Mouse (Mus musculus): Measurements from ENCODE around the gene St6galnac5.

Gene St6galnac5

DNA sequence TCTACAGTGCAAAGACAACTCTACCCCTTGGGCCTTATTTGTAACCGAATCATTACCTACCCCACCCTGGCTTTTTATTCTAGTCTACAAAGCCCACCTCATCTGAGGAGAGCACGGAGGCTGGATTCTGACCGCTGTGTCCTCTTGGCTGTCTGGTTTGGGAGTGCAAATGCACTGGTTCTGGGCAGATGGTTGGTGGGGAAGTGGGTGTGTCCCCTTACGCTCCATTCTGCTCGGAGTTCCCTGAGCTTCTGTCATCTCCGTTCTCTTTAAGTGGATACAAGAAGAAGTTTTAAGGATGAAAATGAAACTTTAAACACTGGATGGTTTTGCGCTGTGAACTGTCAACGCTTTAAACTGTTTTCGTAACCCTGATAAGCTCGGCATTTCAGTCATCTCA, 68.9 kb downstream of the St6galnac5 start:
- no peak for DNase-seq (ENCODE audit: low spot score)

DNA sequence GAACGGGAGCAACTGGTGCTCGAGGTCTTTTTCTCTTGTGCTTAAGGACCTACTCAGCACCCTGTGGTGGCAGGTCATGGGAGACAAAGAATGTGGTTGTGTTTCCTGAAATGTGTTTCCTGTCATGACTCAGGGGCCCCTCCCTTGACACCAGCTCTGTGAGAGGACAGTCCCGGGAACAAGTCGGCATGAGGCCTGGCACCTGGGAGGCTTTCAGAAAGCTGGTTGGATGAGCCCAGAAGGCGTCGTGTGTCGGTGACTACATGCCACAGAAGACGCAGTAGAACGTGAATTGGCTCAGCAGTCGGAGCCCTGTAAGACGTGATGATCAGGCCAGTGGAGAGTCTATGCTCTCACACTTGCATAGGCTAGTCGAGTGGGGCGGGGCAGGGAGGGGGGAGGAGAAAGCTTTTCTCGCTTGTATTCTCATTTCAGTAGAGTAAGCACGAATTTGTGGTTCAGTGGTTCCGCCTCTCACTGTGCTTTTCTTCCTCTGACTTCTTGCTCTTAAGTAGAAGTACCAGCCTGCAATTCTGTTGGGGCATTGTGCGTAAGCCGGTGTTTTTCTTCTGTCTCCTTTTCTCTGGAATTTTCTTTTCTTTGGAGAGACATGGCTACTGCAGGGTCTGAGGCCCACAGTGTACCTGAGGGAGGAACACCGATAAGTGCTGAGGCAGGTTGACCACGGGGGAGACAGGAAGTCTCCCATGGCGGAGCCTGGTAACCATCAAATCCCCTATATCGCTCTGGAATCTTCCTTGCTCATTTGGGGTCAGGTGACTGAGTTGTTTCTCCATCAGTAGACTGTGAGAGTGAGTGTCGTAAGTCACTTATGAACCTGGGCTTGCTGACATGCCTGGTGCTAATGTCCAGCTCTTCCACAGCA, 69.6 kb downstream of the St6galnac5 start:
- no peak for DNase-seq (ENCODE audit: low spot score)

GRCm38 (mm10) chr3:152911578-152911977, 70.5 kb downstream of the St6galnac5 start:
- no peak for DNase-seq (ENCODE audit: low spot score)

DNA sequence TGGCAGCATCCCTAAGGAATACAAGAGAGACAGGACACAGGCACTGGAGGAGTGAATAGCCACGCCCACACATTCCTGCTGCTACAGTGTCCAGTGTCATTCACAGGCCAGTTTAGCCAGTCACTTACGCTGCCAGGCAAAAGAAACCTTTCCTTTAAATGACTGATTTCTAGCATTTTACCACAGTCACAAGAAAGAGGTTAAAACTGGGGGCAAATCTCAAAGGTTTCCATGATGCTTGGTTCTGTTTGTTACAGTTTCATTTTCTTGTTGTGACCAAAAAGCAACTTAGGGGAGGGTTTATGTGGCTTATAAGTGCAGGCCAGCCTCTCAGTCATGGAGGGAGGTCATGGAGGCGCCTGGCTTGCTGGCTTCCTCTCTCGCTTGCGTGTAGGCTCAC, 74.4 kb downstream of the St6galnac5 start:
- no peak for DNase-seq (ENCODE audit: low spot score)

- DNase-seq (ENCODE audit: low spot score): peak; percentile 5
These were observed 75.0 kb downstream of the St6galnac5 start for GRCm38 (mm10) chr3:152907087-152907486.

DNA sequence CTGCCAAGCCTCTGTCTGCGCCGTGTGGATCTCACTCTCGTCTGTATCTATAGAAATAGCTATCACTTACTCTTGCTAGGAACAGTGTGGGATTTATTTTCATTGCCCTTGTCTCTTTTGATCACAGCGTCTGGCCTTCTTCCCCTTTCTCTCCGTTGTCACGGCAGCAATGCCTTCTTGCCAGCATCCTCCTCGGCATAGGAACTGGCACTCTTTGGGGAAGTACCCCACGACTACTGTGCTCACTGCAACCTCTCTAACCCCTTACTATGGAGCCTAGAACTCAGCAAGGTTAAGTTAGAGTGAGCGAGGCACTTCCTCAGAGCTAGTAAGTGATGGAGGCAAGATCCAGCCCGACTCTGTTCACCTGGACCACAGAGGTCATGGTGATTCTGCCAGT, 76.2 kb downstream of the St6galnac5 start:
- DNase-seq (ENCODE audit: low spot score): no peak

DNA sequence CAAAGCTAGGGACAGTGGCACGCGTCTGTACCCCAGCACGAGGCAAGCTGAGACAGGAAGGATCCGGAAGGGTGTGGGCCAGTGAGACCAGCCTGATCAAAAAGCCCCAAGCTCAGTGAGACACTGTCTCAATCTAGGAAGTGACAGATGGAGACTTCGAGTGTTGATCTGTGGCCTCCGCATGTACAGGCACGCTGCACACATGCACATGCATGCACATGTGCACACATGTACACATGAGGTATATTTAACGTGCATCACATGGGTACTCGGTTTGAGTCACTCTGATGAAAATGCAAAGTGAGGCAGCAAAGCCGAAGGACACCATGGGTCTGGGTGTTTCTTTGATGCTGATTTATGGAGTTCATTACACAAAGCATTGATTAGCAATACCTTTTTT, 77.0 kb downstream of the St6galnac5 start:
- DNase-seq (ENCODE audit: low spot score): no peak

GRCm38 (mm10) chr3:152898906-152899305, 83.1 kb downstream of the St6galnac5 start:
- DNase-seq (ENCODE audit: low spot score): no peak

DNA sequence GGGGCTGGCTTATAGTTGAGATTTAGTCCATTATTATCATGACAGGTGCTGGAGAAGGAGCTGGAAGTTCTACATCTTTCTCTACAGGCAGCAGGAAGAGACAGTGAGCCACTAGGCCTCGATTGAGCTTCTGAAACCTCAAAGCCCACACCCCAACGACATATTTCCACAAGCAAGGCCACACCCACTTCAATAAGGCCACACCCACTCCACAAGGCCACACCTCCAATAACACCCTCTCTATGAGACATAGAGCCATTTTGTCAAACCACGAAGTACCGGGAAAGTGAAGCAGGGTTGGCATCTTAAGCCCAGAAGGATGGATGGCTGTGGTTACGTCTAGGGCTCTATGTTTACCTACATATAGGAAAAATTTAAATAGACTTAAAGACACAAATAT, 84.8 kb downstream of the St6galnac5 start:
- DNase-seq (ENCODE audit: low spot score): no peak

- DNase-seq (ENCODE audit: low spot score): no peak
These were observed 85.9 kb downstream of the St6galnac5 start for GRCm38 (mm10) chr3:152896111-152896510.

DNA sequence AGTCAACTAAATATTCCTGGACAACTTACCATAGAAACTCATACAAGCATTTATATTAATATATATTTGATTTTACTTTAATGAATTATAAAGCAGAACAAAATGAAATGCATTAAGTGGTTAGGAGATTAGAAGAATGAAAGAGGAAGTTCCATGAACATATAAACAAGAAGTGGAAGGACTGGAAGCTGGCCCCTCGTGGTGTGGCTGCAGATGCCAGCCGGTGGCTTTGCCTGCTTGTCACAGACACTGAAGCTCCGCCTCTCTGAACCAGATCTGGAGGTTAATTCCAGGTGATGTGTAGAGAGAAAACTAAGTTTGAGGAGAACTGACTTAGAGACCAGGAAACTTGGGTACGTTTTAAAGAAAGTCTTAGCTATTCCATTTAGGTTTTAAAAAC, 87.1 kb downstream of the St6galnac5 start:
- no peak for DNase-seq (ENCODE audit: low spot score)

DNA sequence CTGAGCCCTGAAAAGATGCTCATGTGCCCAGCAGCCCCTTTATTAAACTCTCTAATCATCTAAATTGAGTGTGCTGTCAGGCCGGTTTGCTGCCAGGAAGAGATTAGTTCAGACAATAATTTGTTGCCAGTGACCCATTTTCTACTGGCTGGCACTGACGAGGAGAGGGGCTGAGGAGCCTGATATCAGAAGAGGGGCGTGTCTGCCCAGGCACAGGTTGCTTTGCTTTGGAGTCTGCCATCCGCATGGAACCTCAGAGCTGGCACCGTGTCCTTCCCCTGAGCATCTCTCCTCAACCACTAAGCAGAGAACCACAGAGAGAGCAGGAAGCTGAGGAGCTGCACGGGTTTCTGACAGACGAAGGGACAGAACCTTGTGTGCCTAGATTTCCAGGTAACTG, 93.9 kb downstream of the St6galnac5 start:
- no peak for DNase-seq (ENCODE audit: low spot score)

DNA sequence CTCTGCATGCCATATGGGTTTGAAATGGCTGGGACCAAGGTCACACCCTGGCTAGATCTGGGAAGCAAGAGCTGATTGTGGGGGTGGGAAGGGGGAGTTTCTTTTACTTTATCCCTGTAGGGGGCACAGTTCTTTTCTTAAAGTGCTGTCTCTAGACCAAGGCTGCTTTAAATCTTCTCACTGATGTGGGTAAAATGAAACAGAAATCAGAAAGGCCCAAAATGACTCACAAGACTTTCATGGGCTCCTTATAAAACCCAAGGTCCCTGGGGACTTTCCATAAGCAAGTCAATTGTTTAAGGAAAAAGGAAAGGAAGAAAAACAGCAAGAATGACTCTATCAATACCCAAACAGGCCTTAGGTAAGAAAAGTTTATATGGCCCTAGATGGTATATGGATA, 95.3 kb downstream of the St6galnac5 start:
- no peak for DNase-seq (ENCODE audit: low spot score)

GRCm38 (mm10) chr3:152883556-152883955, 98.5 kb downstream of the St6galnac5 start:
- DNase-seq (ENCODE audit: low spot score): no peak

DNA sequence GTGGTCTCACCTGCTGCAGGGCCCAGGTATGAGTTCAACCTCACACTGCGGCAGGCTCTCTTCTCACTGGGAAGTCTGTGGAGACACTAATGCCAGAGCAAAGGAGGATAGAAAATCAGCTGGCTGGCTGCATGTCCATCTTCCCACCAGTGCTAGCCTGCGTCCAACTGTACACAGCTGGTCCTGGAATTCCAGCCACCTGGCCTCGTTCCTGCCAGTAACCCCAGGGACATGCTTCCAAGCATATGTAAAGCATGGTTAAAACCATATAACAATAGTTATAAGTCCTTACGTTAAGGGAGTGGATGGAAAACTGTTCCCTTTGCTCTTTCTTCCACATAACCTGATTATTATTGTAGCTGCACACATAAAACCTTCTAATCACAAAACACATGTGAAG, 100.3 kb downstream of the St6galnac5 start:
- DNase-seq (ENCODE audit: low spot score): no peak

DNA sequence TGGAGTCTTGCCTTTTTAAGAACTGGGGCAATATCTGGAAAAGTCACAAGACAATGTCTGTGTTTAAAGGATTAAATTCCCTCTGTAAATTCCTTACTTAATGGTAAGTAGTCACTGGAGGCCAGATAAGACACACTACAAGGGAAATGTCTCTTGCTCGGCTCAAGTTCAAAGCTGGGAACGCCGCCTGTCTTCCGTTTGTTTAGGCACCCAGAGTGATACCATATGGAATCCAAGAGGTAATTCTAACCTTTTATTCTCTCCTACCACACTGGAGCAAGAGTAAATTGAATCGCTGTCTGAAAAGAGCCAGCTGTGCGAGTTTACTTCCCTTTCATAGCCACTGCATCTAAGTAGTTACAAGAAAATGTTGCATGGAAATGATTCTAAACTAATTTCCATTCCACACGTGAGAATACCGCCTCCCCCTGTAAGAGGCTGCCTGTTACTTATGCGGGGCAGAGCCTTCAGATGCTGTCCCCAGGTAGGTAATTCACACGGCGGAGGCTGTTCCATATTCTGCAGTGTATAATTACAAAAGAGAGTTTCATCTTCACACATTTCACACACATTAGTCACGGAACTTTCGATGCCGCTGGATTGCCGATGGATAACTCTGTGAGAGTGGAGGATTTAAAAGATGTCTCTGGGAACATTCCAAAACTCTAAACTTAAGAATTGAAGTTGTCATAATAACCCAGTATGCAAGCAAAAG, 101.8 kb downstream of the St6galnac5 start:
- no peak for DNase-seq (ENCODE audit: low spot score)

DNA sequence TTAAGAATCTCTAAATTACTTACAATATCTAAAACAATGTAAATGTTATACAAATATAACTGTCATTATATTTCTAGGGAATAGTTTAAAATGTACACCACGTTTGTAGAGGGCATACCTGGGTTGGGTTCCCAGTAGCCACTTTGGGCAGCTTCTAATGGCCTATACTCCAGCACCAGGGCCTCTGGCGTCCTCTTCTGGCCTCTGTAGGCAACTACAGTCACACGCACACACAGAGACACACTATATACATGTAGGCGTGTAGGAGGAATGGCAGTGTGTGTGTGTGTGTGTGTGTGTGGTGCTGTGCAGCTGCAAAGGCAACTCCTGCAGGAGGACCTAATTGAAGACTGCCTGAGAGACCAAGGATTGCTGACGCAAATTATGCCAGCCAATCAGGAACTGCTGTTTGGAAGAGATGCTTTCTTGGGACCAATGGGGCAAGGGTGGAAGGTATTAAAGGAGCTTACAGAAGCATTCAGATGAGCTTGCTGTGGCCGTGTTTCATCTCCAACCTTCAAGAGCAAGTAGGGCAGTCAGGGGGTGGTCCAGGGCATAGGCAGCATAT, 106.2 kb downstream of the St6galnac5 start:
- DNase-seq (ENCODE audit: low spot score): no peak

DNA sequence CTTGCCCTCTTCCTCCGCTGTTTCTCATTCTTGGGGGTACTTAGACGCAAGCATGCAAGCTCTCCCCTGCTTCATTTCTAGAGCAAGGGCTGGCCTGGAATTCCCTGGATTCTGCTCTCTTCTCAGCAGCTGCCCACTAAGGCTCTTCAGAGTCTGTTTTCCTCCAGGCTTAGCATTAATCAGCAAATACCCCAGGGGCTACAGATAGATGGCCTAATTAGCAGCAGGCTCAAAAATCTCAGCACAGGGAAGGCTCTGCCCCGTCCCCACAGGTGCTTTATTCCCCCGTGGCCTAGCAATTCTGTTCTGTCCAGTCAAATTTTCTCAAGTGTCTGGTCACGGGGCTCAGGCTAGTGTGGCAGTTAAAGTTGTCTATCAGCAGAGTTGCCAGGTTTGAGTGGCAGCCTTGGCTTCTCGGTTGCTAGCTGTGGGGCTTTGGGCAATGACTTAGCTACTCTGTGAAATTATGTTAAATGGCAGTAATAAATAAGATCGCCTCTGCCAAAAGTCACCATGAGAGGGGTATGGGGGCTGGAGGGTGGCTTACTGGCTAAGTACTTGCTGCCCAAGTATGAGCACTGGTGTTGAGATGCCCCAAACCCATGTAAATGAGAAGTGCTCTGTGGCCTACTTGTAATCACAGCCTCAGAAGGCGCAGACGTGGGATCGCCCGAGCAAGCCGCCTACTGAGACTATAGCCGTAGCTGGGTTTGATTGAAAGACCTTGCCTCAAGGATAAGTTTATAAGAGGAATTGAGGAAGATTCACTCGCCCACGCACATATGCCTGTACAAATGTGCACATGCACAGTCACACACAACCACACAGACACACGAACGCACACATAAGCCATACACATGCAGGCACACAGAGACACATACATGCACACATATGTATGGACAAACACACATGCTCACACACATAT, 107.4 kb downstream of the St6galnac5 start:
- no peak for DNase-seq (ENCODE audit: low spot score)

DNA sequence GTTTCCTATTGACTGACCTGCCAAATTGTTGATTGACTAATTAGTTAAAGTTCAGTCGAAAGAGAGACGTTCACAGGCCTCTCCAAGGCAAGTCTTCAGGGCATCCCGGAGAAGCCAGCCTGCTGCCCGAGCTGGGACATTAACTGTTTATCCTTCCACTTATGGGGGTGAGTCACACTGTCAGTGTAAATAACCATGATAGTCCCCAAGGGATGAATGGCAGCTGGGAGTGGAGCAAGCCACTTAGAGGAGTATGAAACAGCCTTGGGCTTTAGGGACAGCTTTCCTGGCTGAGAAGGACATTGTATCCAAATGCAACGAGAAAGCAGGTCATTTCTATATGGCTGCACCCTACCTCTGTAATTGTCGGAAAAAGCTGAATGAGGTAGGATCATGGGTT, 109.5 kb downstream of the St6galnac5 start:
- DNase-seq (ENCODE audit: low spot score): no peak

GRCm38 (mm10) chr3:152872054-152872453, 110.0 kb downstream of the St6galnac5 start:
- DNase-seq (ENCODE audit: low spot score): no peak

DNA sequence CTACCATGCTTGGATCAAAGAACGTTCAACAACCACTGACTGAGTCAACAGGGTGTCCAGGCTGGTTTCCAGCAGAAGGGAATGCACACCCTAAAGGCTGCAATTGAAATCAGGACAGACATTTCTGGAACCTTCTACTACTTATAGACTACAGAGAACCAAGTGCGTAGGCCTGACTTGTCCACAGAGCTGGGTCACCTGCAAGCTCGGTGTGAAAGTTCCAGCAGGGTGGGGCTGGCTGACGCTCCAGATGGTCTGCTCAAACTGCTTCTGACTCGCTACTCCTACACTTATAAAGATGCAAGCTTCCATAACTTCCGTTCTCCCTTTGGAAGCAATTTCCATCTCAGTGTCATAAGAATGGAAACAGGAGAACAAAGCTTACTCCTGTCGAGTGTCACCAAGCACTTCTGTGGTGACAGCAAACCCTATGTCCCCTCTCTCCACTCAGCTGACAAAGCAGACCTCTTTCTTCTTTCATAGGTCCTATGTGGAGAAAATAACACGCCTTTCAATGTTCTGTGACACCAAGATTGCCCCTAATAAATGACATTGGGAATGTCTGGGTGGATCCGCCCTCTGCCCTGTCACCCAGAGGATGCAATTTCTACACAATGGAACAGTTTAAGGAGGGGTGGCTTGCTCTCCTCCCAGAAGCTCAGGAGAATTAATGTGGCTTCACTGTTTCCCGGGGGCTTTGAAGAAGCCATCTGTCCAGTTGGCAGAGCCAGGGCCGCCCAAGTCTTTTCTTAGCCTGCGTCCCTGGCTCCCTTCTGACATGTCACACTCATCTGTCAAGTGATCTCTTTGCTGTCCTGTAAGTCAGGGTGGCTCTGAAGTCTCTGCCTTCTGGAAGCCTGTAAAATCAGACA, 114.2 kb downstream of the St6galnac5 start:
- no peak for DNase-seq (ENCODE audit: low spot score)

All from adipocyte (in vitro differentiated cells).